Comparison of ENCODE assay signal across 19 mouse cellular contexts in genomic region chr3:51383409-51383808, GRCm38 (mm10). TPM values are rescaled to one million over a fixed set of nuclear protein-coding genes. Genes with fewer than 3 reads are reported as not detected.
DNase-seq lines count a peak whose midpoint lies in the region; ATAC-seq lines count a peak whose summit lies in the region.
"Had no signal": no experiment of that assay in that cellular context is flagged by ENCODE, and none has a peak within 500 bp of the region (broad histone marks: within the 10 kb centered on the region; RNA-seq: fewer than 3 reads in every experiment).

No protein-coding gene starts in this region.

- H3K36me3 ChIP-seq in midbrain, embryonic 10.5 days = no peaks in the 10 kb centered on the region
- no peaks in the 10 kb centered on the region for H3K36me3 ChIP-seq in midbrain, embryonic 15.5 days (replicated peaks)
- H3K36me3 ChIP-seq: embryonic facial prominence, embryonic 13.5 days; hindbrain, embryonic 10.5 days; liver, embryonic 12.5 days; lung, embryonic 15.5 days had no signal

- peaks cover 33% of the 10 kb centered on the region for H3K4me1 ChIP-seq in midbrain, embryonic 10.5 days
- H3K4me1 ChIP-seq in midbrain, embryonic 15.5 days = peaks cover 4% of the 10 kb centered on the region; the same call in 1 of the 2 replicates

- no peak overlapping the region for H3K9ac ChIP-seq in midbrain, embryonic 15.5 days
- H3K9ac ChIP-seq: embryonic facial prominence, embryonic 13.5 days; liver, embryonic 12.5 days; lung, embryonic 15.5 days had no signal

- WGBS in midbrain, embryonic 10.5 days = 28% methylated on average over 12 of the region's 12 CpGs
- 21% methylated on average over 12 of the region's 12 CpGs for WGBS in midbrain, embryonic 15.5 days

- no peaks in the 10 kb centered on the region for H3K9me3 ChIP-seq in midbrain, embryonic 10.5 days (replicated peaks)
- no peaks in the 10 kb centered on the region for H3K9me3 ChIP-seq in midbrain, embryonic 15.5 days
- H3K9me3 ChIP-seq: embryonic facial prominence, embryonic 13.5 days; hindbrain, embryonic 10.5 days; liver, embryonic 12.5 days; lung, embryonic 15.5 days had no signal

- no peak overlapping the region for H3K4me2 ChIP-seq in midbrain, embryonic 15.5 days
- H3K4me2 ChIP-seq: embryonic facial prominence, embryonic 13.5 days; liver, embryonic 12.5 days; lung, embryonic 15.5 days had no signal

- peaks cover 13% of the 10 kb centered on the region for H3K27me3 ChIP-seq in midbrain, embryonic 10.5 days (ENCODE audit: low read depth, poor library complexity, severe bottlenecking)
- H3K27me3 ChIP-seq in midbrain, embryonic 15.5 days (replicated peaks) = no peaks in the 10 kb centered on the region
- H3K27me3 ChIP-seq: lung, embryonic 15.5 days had no signal

- H3K4me3 ChIP-seq in midbrain, embryonic 10.5 days = no peak overlapping the region
- no peak overlapping the region for H3K4me3 ChIP-seq in midbrain, embryonic 15.5 days
- H3K4me3 ChIP-seq: embryonic facial prominence, embryonic 13.5 days; hindbrain, embryonic 10.5 days; liver, embryonic 12.5 days; lung, embryonic 15.5 days had no signal

- H3K27ac ChIP-seq in midbrain, embryonic 10.5 days (replicated peaks) = no peak overlapping the region
- no peak overlapping the region for H3K27ac ChIP-seq in midbrain, embryonic 15.5 days
- H3K27ac ChIP-seq: embryonic facial prominence, embryonic 13.5 days; hindbrain, embryonic 10.5 days; liver, embryonic 12.5 days; lung, embryonic 15.5 days had no signal

- DNase-seq in midbrain, embryonic 10.5 days (ENCODE audit: low spot score) = peak; percentile 63
- peak; percentile 66 to 70 for DNase-seq in cerebellum, adult 18-20 months
- peak; percentile 61 to 71 for DNase-seq in cerebellum, postnatal 25 days
- DNase-seq in frontal cortex, postnatal 10 days (ENCODE audit: low spot score in 2 of 2) = no peak
- DNase-seq in kidney, adult 8-10 months = no peak
- DNase-seq in gastrocnemius, postnatal 10 days = no peak
- DNase-seq: adrenal gland, postnatal 10 days; kidney, postnatal 10 days; layer of hippocampus, adult 9-11 months had no signal

- no peak for ATAC-seq in midbrain, embryonic 15.5 days (replicated peaks)
- ATAC-seq: intestine, embryonic 16.5 days; liver, embryonic 12.5 days had no signal

RNA-seq across cellular contexts. Expression of gene Mgarp, which starts 13.1 kb away (rescaled TPM):
- 35.9 and 39.2 TPM in 2 replicates for polyA plus RNA-seq in midbrain, embryonic 10.5 days (2016; fragmentation: Nextera tagmentation; extraction: Ambion mirVana)
- 1.0 and 2.1 TPM in 2 replicates for polyA plus RNA-seq in midbrain, embryonic 15.5 days (2015; fragmentation: Nextera tagmentation; extraction: Ambion mirVana)
- total RNA-seq in gastrocnemius, postnatal 10 days (2021) = under 1 TPM; 0.43 to 0.63 TPM
- total RNA-seq: granulocyte monocyte progenitor cell, adult 5-6 weeks; left cerebral cortex, postnatal 14 days; megakaryocyte progenitor cell, adult 5-6 weeks; neutrophil, adult 5-6 weeks had no signal

RNA-seq across cellular contexts. Expression of gene Ndufc1, which starts 25.4 kb away (rescaled TPM):
- 688 and 718 TPM in 2 replicates for polyA plus RNA-seq in midbrain, embryonic 10.5 days (2016; fragmentation: Nextera tagmentation; extraction: Ambion mirVana)
- polyA plus RNA-seq in midbrain, embryonic 15.5 days (2015; fragmentation: Nextera tagmentation; extraction: Ambion mirVana) = 603 and 679 TPM in 2 replicates
- 100 to 1,000 TPM; 828 to 975 TPM for total RNA-seq in gastrocnemius, postnatal 10 days (2021)

RNA-seq across cellular contexts. Expression of gene Naa15, which starts 31.5 kb away (rescaled TPM):
- 58.8 and 63.4 TPM in 2 replicates for polyA plus RNA-seq in midbrain, embryonic 10.5 days (2016; fragmentation: Nextera tagmentation; extraction: Ambion mirVana)
- 48.7 and 51.1 TPM in 2 replicates for polyA plus RNA-seq in midbrain, embryonic 15.5 days (2015; fragmentation: Nextera tagmentation; extraction: Ambion mirVana)
- total RNA-seq in gastrocnemius, postnatal 10 days (2021) = 10 to 100 TPM; 48.1 to 52.6 TPM

RNA-seq across cellular contexts. Expression of gene Elf2, which starts 42.9 kb away (rescaled TPM):
- polyA plus RNA-seq in midbrain, embryonic 10.5 days (2016; fragmentation: Nextera tagmentation; extraction: Ambion mirVana) = 37.9 and 40.5 TPM in 2 replicates
- polyA plus RNA-seq in midbrain, embryonic 15.5 days (2015; fragmentation: Nextera tagmentation; extraction: Ambion mirVana) = 39.6 and 44.9 TPM in 2 replicates
- total RNA-seq in gastrocnemius, postnatal 10 days (2021) = 10 to 100 TPM; 50.9 to 58.2 TPM

Comparison
In these comparisons a context has a peak if more than half of its experiments do, and no peak if none do; other contexts are left out.
1. RNA of gene Mgarp, which starts 13.1 kb away (polyA plus RNA-seq): 35.9 to 39.2 TPM in midbrain, embryonic 10.5 days; 1.0 to 2.1 TPM in midbrain, embryonic 15.5 days; every median in the first group is over 10 times any median in the second.
2. DNase-seq: peak in midbrain, embryonic 10.5 days (single experiment), cerebellum, adult 18-20 months (2 of 2) and cerebellum, postnatal 25 days (2 of 2); none in frontal cortex, postnatal 10 days (0 of 2), kidney, adult 8-10 months (0 of 2) and gastrocnemius, postnatal 10 days (single experiment).